Mouse (Mus musculus) MEL (cell line): ENCODE measurements at regions not wholly inside any gene's neighbourhood (a gene's known extent, or its start where the extent isn't known, plus 50 kb on each side); places are given as distances from the start of the nearest gene placed in this dataset.

Experiments
- CTCF ChIP-seq, 3 experiments: IDR thresholded peaks in 2 of 3; conservative IDR thresholded peaks in 1 of 3; 2 replicates each; pipeline ENCODE4 v1.5.1; 2011 to 2012; ENCODE audit warnings: low read length in 3 of 3, low read depth in 2 of 3, mild to moderate bottlenecking in 2 of 3, improper control_type of control experiment in 1 of 3, inconsistent platforms in 1 of 3, mixed read lengths in 1 of 3, moderate library complexity in 1 of 3; ENCODE audit not compliant: control insufficient read depth in 1 of 3, insufficient read depth in 1 of 3, poor library complexity in 1 of 3, severe bottlenecking in 1 of 3
- E2F4 ChIP-seq: IDR thresholded peaks from 2 replicates; pipeline ENCODE4 v1.6.1; 2011; ENCODE audit warnings: low read depth, low read length, improper control_type of control experiment, borderline replicate concordance
- GATA1 ChIP-seq: IDR thresholded peaks from 2 replicates; pipeline ENCODE4 v1.6.1; 2011; ENCODE audit warnings: low read depth, low read length, improper control_type of control experiment
- MAX ChIP-seq: IDR thresholded peaks from 2 replicates; pipeline ENCODE4 v1.6.1; 2011; ENCODE audit warnings: low read length, improper control_type of control experiment
- POLR2A ChIP-seq, 2 experiments: IDR thresholded peaks; 2 replicates each; pipeline ENCODE4 v1.6.1; 2011 to 2012; ENCODE audit warnings: low read length in 2 of 2, mild to moderate bottlenecking in 2 of 2, control low read depth in 1 of 2, improper control_type of control experiment in 1 of 2, low read depth in 1 of 2, moderate library complexity in 1 of 2; ENCODE audit not compliant: control insufficient read depth in 1 of 2, insufficient read depth in 1 of 2, poor library complexity in 1 of 2
- RAD21 ChIP-seq: IDR thresholded peaks from 2 replicates; pipeline ENCODE4 v1.6.1; 2011; ENCODE audit warnings: mild to moderate bottlenecking, low read depth, low read length, improper control_type of control experiment
- RCOR1 ChIP-seq: IDR thresholded peaks from 2 replicates; pipeline ENCODE4 v1.6.1; 2012; ENCODE audit warnings: low read depth, mild to moderate bottlenecking, inconsistent platforms, low read length, improper control_type of control experiment
- SMC3 ChIP-seq: IDR thresholded peaks from 2 replicates; pipeline ENCODE4 v1.6.1; 2011; ENCODE audit warnings: low read depth, low read length, improper control_type of control experiment
- ZMIZ1 ChIP-seq: IDR thresholded peaks from 2 replicates; pipeline ENCODE4 v1.6.1; 2012; ENCODE audit warnings: low read depth, mild to moderate bottlenecking, inconsistent platforms, low read length, improper control_type of control experiment, moderate library complexity

DNA sequence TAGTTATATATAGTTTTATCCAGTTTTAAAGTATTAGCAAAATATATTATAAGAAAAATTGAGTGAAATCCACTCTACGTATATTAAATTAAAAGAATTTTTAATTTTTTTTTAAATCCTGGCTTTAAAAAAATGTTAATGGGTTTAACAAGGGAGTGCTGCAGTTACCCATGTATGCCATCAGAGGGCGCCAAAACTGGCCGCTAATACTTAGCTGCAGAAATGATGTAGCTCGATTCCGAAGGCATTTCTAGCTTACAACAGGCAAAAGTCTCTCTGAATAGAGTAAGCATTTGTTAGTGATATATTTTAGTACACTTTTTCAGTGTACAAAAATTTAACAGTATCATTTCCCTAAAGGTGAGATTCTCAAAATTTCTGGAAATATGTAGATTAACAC is 73.1 kb downstream of the Olfr444 start:
- peak; percentile 48 to 58 (median 50) for TF ChIP-seq CTCF (IDR thresholded peaks at IDR 0.05 in 2 of 3, conservative IDR thresholded peaks at IDR 0.05 in 1 of 3; ENCODE audit: control insufficient read depth in 1 of 3, insufficient read depth in 1 of 3, low read depth in 2 of 3, low read length in 3 of 3, poor library complexity in 1 of 3, severe bottlenecking in 1 of 3)
- no peak for TF ChIP-seq RCOR1
- no peak for TF ChIP-seq POLR2A (IDR thresholded peaks at IDR 0.05; ENCODE audit: control insufficient read depth in 1 of 2, insufficient read depth in 1 of 2, low read depth in 1 of 2, low read length in 2 of 2, poor library complexity in 1 of 2)
- TF ChIP-seq E2F4 = no peak
- no peak for TF ChIP-seq GATA1
- no peak for TF ChIP-seq MAX
- TF ChIP-seq ZMIZ1 = no peak
- TF ChIP-seq SMC3 = peak; percentile 44
- TF ChIP-seq RAD21 = peak; percentile 27
